In genomic region chr11:121641501-121642145, GRCm38 (mm10) we compare ENCODE assay signal across 12 mouse cellular contexts. TPM values are rescaled to one million over a fixed set of nuclear protein-coding genes. Genes with fewer than 3 reads are reported as not detected.
A peak's percentile ranks its signal among the peaks of the same experiment; 100 is the strongest.
DNase-seq lines count a peak whose midpoint lies in the region.
"Had no signal": no experiment of that assay in that cellular context is flagged by ENCODE, and none has a peak within 500 bp of the region (broad histone marks: within the 10 kb centered on the region; RNA-seq: fewer than 3 reads in every experiment).

No protein-coding gene starts in this region.

- intact Hi-C loops in left cerebral cortex, postnatal 4 days (cut with DNase I) = no loop called here
- intact Hi-C loops in left cerebral cortex, postnatal 14 days (cut with DNase I) = no loop called here

- DNase-seq in left cerebral cortex, postnatal 4 days = peak; percentile 20
- no peak for DNase-seq in left cerebral cortex, postnatal 14 days (ENCODE audit: low spot score in 2 of 2)
- DNase-seq in brain, adult 2 months (ENCODE audit: low read depth, low spot score) = peak; percentile 75
- peak; percentile 51 for DNase-seq in cerebellum, adult 9-11 months
- no peak for DNase-seq in kidney, adult 18-20 months
- no peak for DNase-seq in ovary, postnatal 10 days (ENCODE audit: low spot score)
- no peak for DNase-seq in embryo, embryonic 10 days (ENCODE audit: low spot score)
- DNase-seq: adrenal gland, adult 2 months; kidney, postnatal 36 days; lung, embryonic 14.5 days; lung, postnatal 36 days; thymus, postnatal 25 days had no signal

RNA-seq across cellular contexts. Expression of gene B3gntl1, which starts 31.3 kb away (rescaled TPM):
- total RNA-seq in left cerebral cortex, postnatal 4 days (2021) = 1 to 10 TPM; 7.2 to 7.6 TPM
- 1 to 10 TPM; 5.7 to 7.1 TPM for total RNA-seq in left cerebral cortex, postnatal 14 days (2021)

RNA-seq across cellular contexts. Expression of gene Metrnl, which starts 59.7 kb away (rescaled TPM):
- total RNA-seq in left cerebral cortex, postnatal 4 days (2021) = 1 to 10 TPM; 6.5 to 6.8 TPM
- total RNA-seq in left cerebral cortex, postnatal 14 days (2021) = 1 to 10 TPM; 8.1 to 9.1 TPM

Comparison
In these comparisons a context has a peak if more than half of its experiments do, and no peak if none do; other contexts are left out.
1. DNase-seq: peak in left cerebral cortex, postnatal 4 days (single experiment), brain, adult 2 months (single experiment) and cerebellum, adult 9-11 months (single experiment); none in left cerebral cortex, postnatal 14 days (0 of 2), kidney, adult 18-20 months (single experiment), ovary, postnatal 10 days (single experiment) and embryo, embryonic 10 days (single experiment).